Mouse (Mus musculus) midbrain, embryonic 10.5 days (tissue): Measurements from ENCODE around the gene Prox2. TPM values are rescaled to one million over a fixed set of nuclear protein-coding genes. Genes with fewer than 3 reads are reported as not detected.

Source experiments
- DNase-seq: peaks from one replicate; pipeline ENCODE4 v3.0.0-alpha.2; 2017; ENCODE audit warnings: low spot score
- H3K27ac ChIP-seq: fragments of 300-500 bp; sonication (generic); replicated peaks from 2 replicates; pipeline ENCODE4 v1.5.1; 2016; ENCODE audit warnings: mild to moderate bottlenecking
- H3K27me3 ChIP-seq: fragments of 300-500 bp; sonication (generic); 2 replicates; pipeline ENCODE4 v1.6.1; 2016; ENCODE audit warnings: low read depth, mild to moderate bottlenecking; ENCODE audit not compliant: poor library complexity, severe bottlenecking
- H3K36me3 ChIP-seq: fragments of 300-500 bp; sonication (generic); 2 replicates; pipeline ENCODE4 v1.6.1; 2016; ENCODE audit warnings: mild to moderate bottlenecking, moderate library complexity
- H3K4me1 ChIP-seq: fragments of 300-500 bp; sonication (generic); 2 replicates; pipeline ENCODE4 v1.6.1; 2016
- H3K4me3 ChIP-seq: fragments of 300-500 bp; sonication (generic); 2 replicates; pipeline ENCODE4 v1.5.1; 2016; ENCODE audit warnings: mild to moderate bottlenecking, moderate library complexity
- H3K9me3 ChIP-seq: fragments of 300-500 bp; sonication (generic); replicated peaks from 2 replicates; pipeline ENCODE4 v1.6.1; 2016; ENCODE audit warnings: mild to moderate bottlenecking
- WGBS: fragments of 180-500 bp; shearing (Covaris S2); methylation state at CpG from one replicate; pipeline ENCODE4 v1.1.7; 2016; 5-methylcytosine and 5-hydroxymethylcytosine counted together
- polyA plus RNA-seq: library from polyadenylated mRNA; unstranded; fragments of >200 nt; fragmentation: Nextera tagmentation; extraction: Ambion mirVana; gene quantifications from 2 replicates; pipeline ENCODE4 v1.2.1, GENCODE M21; 2016

The Prox2 gene
- polyA plus RNA-seq, 1 experiment from 2014 or later, result 2.3 TPM

- Histone ChIP-seq H3K4me3 (no peak overlapping the region), H3K4me1 (peaks cover 20% of the 10 kb centered on the region), H3K27me3 (no peaks in the 10 kb centered on the region), H3K36me3 (no peaks in the 10 kb centered on the region), H3K27ac (no peak overlapping the region), H3K9me3 (no peaks in the 10 kb centered on the region)
- DNase-seq, result no peak
- 81% methylated on average over 5 of the region's 5 CpGs for WGBS
Measured at GRCm38 (mm10) chr12:85101521-85102106, 8.9 kb downstream of the Prox2 start.

GRCm38 (mm10) chr12:85101001-85101400 lies 9.6 kb downstream of the Prox2 start:
- WGBS, result 47% methylated on average over 14 of the region's 14 CpGs
- DNase-seq, result peak; percentile 33

GRCm38 (mm10) chr12:85095859-85096258 lies 14.7 kb downstream of the Prox2 start:
- 83% methylated on average over 7 of the region's 7 CpGs for WGBS
- Histone ChIP-seq H3K4me3 (no peak overlapping the region), H3K27ac (no peak overlapping the region), H3K4me1 (peaks cover 11% of the 10 kb centered on the region), H3K9me3 (no peaks in the 10 kb centered on the region), H3K36me3 (no peaks in the 10 kb centered on the region), H3K27me3 (no peaks in the 10 kb centered on the region)
- DNase-seq, result no peak

More at GRCm38 (mm10) chr12:85101001-85101400, 9.6 kb downstream of the Prox2 start:
- H3K27ac ChIP-seq, result peak overlapping the region; percentile 57; the same call in 1 of the 2 replicates
- H3K27me3 ChIP-seq, result no peaks in the 10 kb centered on the region
- H3K4me3 ChIP-seq, result peak overlapping the region; percentile 7; the same call in 1 of the 2 replicates
- peaks cover 14% of the 10 kb centered on the region for H3K4me1 ChIP-seq
- H3K9me3 ChIP-seq, result no peaks in the 10 kb centered on the region
- H3K36me3 ChIP-seq, result no peaks in the 10 kb centered on the region

- Histone ChIP-seq H3K4me1 (peaks cover 8% of the 10 kb centered on the region), H3K27ac (no peak overlapping the region), H3K27me3 (no peaks in the 10 kb centered on the region), H3K9me3 (no peaks in the 10 kb centered on the region), H3K4me3 (no peak overlapping the region), H3K36me3 (no peaks in the 10 kb centered on the region)
- DNase-seq, result no peak
- 86% methylated on average over 11 of the region's 11 CpGs for WGBS
Measured at GRCm38 (mm10) chr12:85095146-85095545, 15.4 kb downstream of the Prox2 start.

- 88% methylated on average over 10 of the region's 10 CpGs for WGBS
- Histone ChIP-seq H3K9me3 (no peaks in the 10 kb centered on the region), H3K4me1 (peaks cover 8% of the 10 kb centered on the region), H3K36me3 (peaks cover 2% of the 10 kb centered on the region), H3K27ac (no peak overlapping the region), H3K27me3 (no peaks in the 10 kb centered on the region), H3K4me3 (no peak overlapping the region)
- no peak for DNase-seq
Measured at GRCm38 (mm10) chr12:85094706-85095105, 15.9 kb downstream of the Prox2 start.

GRCm38 (mm10) chr12:85094010-85094409 lies 16.5 kb downstream of the Prox2 start:
- WGBS, result 44% methylated on average over 14 of the region's 14 CpGs
- DNase-seq, result peak; percentile 33
- Histone ChIP-seq H3K27me3 (no peaks in the 10 kb centered on the region), H3K4me3 (no peak overlapping the region), H3K9me3 (peaks cover 1% of the 10 kb centered on the region; the same call in 1 of the 2 replicates), H3K36me3 (peaks cover 9% of the 10 kb centered on the region), H3K27ac (no peak overlapping the region), H3K4me1 (peaks cover 8% of the 10 kb centered on the region)

GRCm38 (mm10) chr12:85092214-85092613 lies 18.3 kb downstream of the Prox2 start:
- Histone ChIP-seq H3K36me3 (peaks cover 27% of the 10 kb centered on the region), H3K4me3 (no peak overlapping the region), H3K9me3 (peaks cover 5% of the 10 kb centered on the region; the same call in 1 of the 2 replicates), H3K27me3 (no peaks in the 10 kb centered on the region), H3K4me1 (peaks cover 8% of the 10 kb centered on the region), H3K27ac (no peak overlapping the region)
- 9% methylated on average over 3 of the region's 3 CpGs for WGBS
- peak; percentile 54 for DNase-seq

GRCm38 (mm10) chr12:85091190-85091589 lies 19.4 kb downstream of the Prox2 start:
- H3K27ac ChIP-seq, result no peak overlapping the region
- WGBS, result 83% methylated on average over 3 of the region's 3 CpGs
- no peak overlapping the region for H3K4me3 ChIP-seq
- DNase-seq, result no peak
- H3K36me3 ChIP-seq, result peaks cover 37% of the 10 kb centered on the region
- H3K4me1 ChIP-seq, result peaks cover 8% of the 10 kb centered on the region
- no peaks in the 10 kb centered on the region for H3K27me3 ChIP-seq
- peaks cover 5% of the 10 kb centered on the region; the same call in 1 of the 2 replicates for H3K9me3 ChIP-seq

- 97% methylated on average over 12 of the region's 12 CpGs for WGBS
- Histone ChIP-seq H3K36me3 (peaks cover 42% of the 10 kb centered on the region), H3K9me3 (peaks cover 5% of the 10 kb centered on the region; the same call in 1 of the 2 replicates), H3K4me1 (no peaks in the 10 kb centered on the region), H3K4me3 (no peak overlapping the region), H3K27ac (no peak overlapping the region), H3K27me3 (no peaks in the 10 kb centered on the region)
- no peak for DNase-seq
Measured at GRCm38 (mm10) chr12:85087845-85088244, 22.7 kb downstream of the Prox2 start.

- no peak overlapping the region for H3K27ac ChIP-seq
- H3K9me3 ChIP-seq, result peaks cover 5% of the 10 kb centered on the region; the same call in 1 of the 2 replicates
- H3K36me3 ChIP-seq, result peaks cover 45% of the 10 kb centered on the region
- no peaks in the 10 kb centered on the region for H3K4me1 ChIP-seq
- DNase-seq, result no peak
- no peak overlapping the region for H3K4me3 ChIP-seq
- 87% methylated on average over 4 of the region's 4 CpGs for WGBS
- H3K27me3 ChIP-seq, result no peaks in the 10 kb centered on the region
Measured at GRCm38 (mm10) chr12:85084941-85085340, 25.6 kb downstream of the Prox2 start.

GRCm38 (mm10) chr12:85084257-85084656 lies 26.3 kb downstream of the Prox2 start:
- no peak for DNase-seq
- WGBS, result 87% methylated on average over 2 of the region's 2 CpGs
- Histone ChIP-seq H3K4me1 (no peaks in the 10 kb centered on the region), H3K27me3 (no peaks in the 10 kb centered on the region), H3K27ac (no peak overlapping the region), H3K4me3 (no peak overlapping the region), H3K9me3 (peaks cover 5% of the 10 kb centered on the region; the same call in 1 of the 2 replicates), H3K36me3 (peaks cover 39% of the 10 kb centered on the region)

- DNase-seq, result no peak
- H3K4me1 ChIP-seq, result no peaks in the 10 kb centered on the region
- 94% methylated on average over 3 of the region's 3 CpGs for WGBS
- H3K4me3 ChIP-seq, result no peak overlapping the region
- no peaks in the 10 kb centered on the region for H3K9me3 ChIP-seq
- no peaks in the 10 kb centered on the region for H3K27me3 ChIP-seq
- peaks cover 50% of the 10 kb centered on the region for H3K36me3 ChIP-seq
- no peak overlapping the region for H3K27ac ChIP-seq
Measured at GRCm38 (mm10) chr12:85077100-85077499, 33.5 kb downstream of the Prox2 start.

- DNase-seq, result no peak
- Histone ChIP-seq H3K27ac (no peak overlapping the region), H3K36me3 (peaks cover 87% of the 10 kb centered on the region), H3K4me3 (no peak overlapping the region), H3K9me3 (no peaks in the 10 kb centered on the region), H3K4me1 (no peaks in the 10 kb centered on the region), H3K27me3 (no peaks in the 10 kb centered on the region)
Measured at GRCm38 (mm10) chr12:85071043-85071442, 39.5 kb downstream of the Prox2 start.
